Mouse (Mus musculus): Measurements from ENCODE around the gene BC147527.

- TF ChIP-seq CTCF (IDR thresholded peaks at IDR 0.05): no peak
- no peak for TF ChIP-seq POLR2A (IDR thresholded peaks at IDR 0.05; ENCODE audit: insufficient read depth, low read depth, low read length)
These were observed 20.0 kb downstream of the BC147527 start for GRCm38 (mm10) chr13:120320183-120320582.
